ENCODE assay signal across 9 mouse cellular contexts in the genomic region with DNA sequence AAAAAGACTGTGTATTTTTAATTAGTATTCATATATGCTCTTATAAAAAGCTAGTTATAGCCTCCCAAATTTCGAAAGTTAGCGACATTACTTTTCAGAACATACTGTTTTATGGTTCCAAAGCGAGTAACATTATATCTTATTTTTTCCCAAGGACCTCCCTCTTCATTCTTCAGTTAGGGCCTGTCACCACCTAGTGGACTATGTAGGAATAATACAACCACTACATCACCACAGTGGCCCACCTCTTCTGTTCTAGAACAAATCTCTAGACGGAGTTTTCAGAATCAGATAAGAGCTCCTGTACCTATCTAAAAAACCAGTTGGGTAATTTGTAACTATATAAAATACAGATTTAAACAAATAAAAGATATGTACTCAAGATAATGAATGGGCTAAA.
A peak's percentile ranks its signal among the peaks of the same experiment; 100 is the strongest.
DNase-seq lines count a peak whose midpoint lies in the region; ATAC-seq and TF ChIP-seq lines count a peak whose summit lies in the region.
"Had no signal": no experiment of that assay in that cellular context is flagged by ENCODE, and none has a peak within 500 bp of the region (broad histone marks: within the 10 kb centered on the region; RNA-seq: fewer than 3 reads in every experiment).

No protein-coding gene starts in this region.

- no peak overlapping the region for H3K27ac ChIP-seq in heart, embryonic 10.5 days
- H3K27ac ChIP-seq in spleen, adult 2 months (ENCODE audit: insufficient read depth, low read length), result no peak overlapping the region
- no peak overlapping the region for H3K27ac ChIP-seq in intestine, embryonic 15.5 days
- H3K27ac ChIP-seq: limb, embryonic 12.5 days had no signal

- WGBS in heart, embryonic 10.5 days, result 41% methylated on average over 4 of the region's 4 CpGs
- WGBS in spleen, adult 2 months, result 63% methylated on average over 4 of the region's 4 CpGs
- 53% methylated on average over 4 of the region's 4 CpGs for WGBS in intestine, embryonic 15.5 days

- ATAC-seq in intestine, embryonic 15.5 days, result peak; percentile 67; the same call in 1 of the 2 replicates
- no peak for ATAC-seq in erythroid progenitor cell, adult 5-6 weeks (replicated peaks; ENCODE audit: low FRiP score, poor library complexity, severe bottlenecking)

- TF ChIP-seq POLR2A in spleen, adult 2 months (IDR thresholded peaks at IDR 0.05; ENCODE audit: low read depth, low read length), result no peak

- DNase-seq in heart, postnatal 10 days, result peak; percentile 32 to 63
- DNase-seq in heart, embryonic 10.5 days (ENCODE audit: low spot score), result no peak
- peak; percentile 7 to 11 for DNase-seq in spleen, adult 2 months (ENCODE audit: low read depth in 1 of 2, low spot score in 2 of 2)
- no peak for DNase-seq in spleen, postnatal 10 days (ENCODE audit: low spot score in 2 of 2)
- DNase-seq in brain, embryonic 18.5 days (ENCODE audit: low read depth, low spot score), result peak; percentile 20
- DNase-seq in retina, embryonic 14.5 days (ENCODE audit: low spot score), result peak; percentile 78

- 0 out of 2 replicates have a peak, but pooled peaks cover 4% of the 10 kb centered on the region for H3K4me1 ChIP-seq in heart, embryonic 10.5 days
- no peaks in the 10 kb centered on the region for H3K4me1 ChIP-seq in spleen, adult 2 months (ENCODE audit: control insufficient read depth, insufficient read depth, insufficient read length)
- H3K4me1 ChIP-seq in intestine, embryonic 15.5 days (replicated peaks), result no peaks in the 10 kb centered on the region
- H3K4me1 ChIP-seq: limb, embryonic 12.5 days had no signal

- no peaks in the 10 kb centered on the region for H3K27me3 ChIP-seq in heart, embryonic 10.5 days (ENCODE audit: insufficient read depth, poor library complexity, severe bottlenecking)
- no peaks in the 10 kb centered on the region for H3K27me3 ChIP-seq in spleen, adult 2 months (ENCODE audit: control insufficient read depth, insufficient read depth, low read length)
- H3K27me3 ChIP-seq in intestine, embryonic 15.5 days (replicated peaks), result no peaks in the 10 kb centered on the region
- H3K27me3 ChIP-seq: limb, embryonic 12.5 days had no signal

- no peak overlapping the region for H3K4me3 ChIP-seq in heart, embryonic 10.5 days
- no peak overlapping the region for H3K4me3 ChIP-seq in spleen, adult 2 months (ENCODE audit: extremely low read depth, insufficient read depth, insufficient read length)
- H3K4me3 ChIP-seq in intestine, embryonic 15.5 days (replicated peaks), result no peak overlapping the region
- H3K4me3 ChIP-seq: limb, embryonic 12.5 days had no signal

- H3K9me3 ChIP-seq in heart, embryonic 10.5 days, result no peaks in the 10 kb centered on the region
- H3K9me3 ChIP-seq in intestine, embryonic 15.5 days, result no peaks in the 10 kb centered on the region
- H3K9me3 ChIP-seq: limb, embryonic 12.5 days had no signal

- intact Hi-C loops in heart, postnatal 10 days (cut with DNase I), result loop anchor here (1.0 to 5.0 kb wide), 2 partner anchors 67 to 217 kb away; no protein-coding TSS in a partner anchor

- TF ChIP-seq CTCF in spleen, adult 2 months (IDR thresholded peaks at IDR 0.05; ENCODE audit: extremely low read depth, insufficient read depth, insufficient read length, insufficient replicate concordance), result peak; percentile 15; the same call in 1 of the 2 replicates

- H3K9ac ChIP-seq in intestine, embryonic 15.5 days, result no peak overlapping the region
- H3K9ac ChIP-seq: limb, embryonic 12.5 days had no signal

- H3K36me3 ChIP-seq in heart, embryonic 10.5 days, result peaks cover 10% of the 10 kb centered on the region; the same call in 1 of the 2 replicates
- H3K36me3 ChIP-seq in spleen, adult 2 months (ENCODE audit: control insufficient read depth, insufficient read depth, low read length), result no peaks in the 10 kb centered on the region
- H3K36me3 ChIP-seq in intestine, embryonic 15.5 days, result no peaks in the 10 kb centered on the region

- H3K4me2 ChIP-seq in intestine, embryonic 15.5 days (replicated peaks), result no peak overlapping the region
- H3K4me2 ChIP-seq: limb, embryonic 12.5 days had no signal

Comparison
In these comparisons a context has a peak if more than half of its experiments do, and no peak if none do; other contexts are left out.
1. DNase-seq: peak in heart, postnatal 10 days (2 of 2), spleen, adult 2 months (2 of 2), brain, embryonic 18.5 days (single experiment) and retina, embryonic 14.5 days (single experiment); none in heart, embryonic 10.5 days (single experiment) and spleen, postnatal 10 days (0 of 2).